Mouse (Mus musculus) right cerebral cortex, postnatal 10 days (tissue): ENCODE results near the gene Ckap5.
"Not testable (repeated sequence)": the region's sequence is repeated elsewhere in the genome, so short reads cannot be mapped to it uniquely, and the experiment has no call there.

Experiments
- DNase-seq, 2 experiments: peaks; one replicate each; pipeline ENCODE4 v3.0.0; 2021; ENCODE audit warnings: low spot score in 2 of 2

Ckap5 gene

DNA sequence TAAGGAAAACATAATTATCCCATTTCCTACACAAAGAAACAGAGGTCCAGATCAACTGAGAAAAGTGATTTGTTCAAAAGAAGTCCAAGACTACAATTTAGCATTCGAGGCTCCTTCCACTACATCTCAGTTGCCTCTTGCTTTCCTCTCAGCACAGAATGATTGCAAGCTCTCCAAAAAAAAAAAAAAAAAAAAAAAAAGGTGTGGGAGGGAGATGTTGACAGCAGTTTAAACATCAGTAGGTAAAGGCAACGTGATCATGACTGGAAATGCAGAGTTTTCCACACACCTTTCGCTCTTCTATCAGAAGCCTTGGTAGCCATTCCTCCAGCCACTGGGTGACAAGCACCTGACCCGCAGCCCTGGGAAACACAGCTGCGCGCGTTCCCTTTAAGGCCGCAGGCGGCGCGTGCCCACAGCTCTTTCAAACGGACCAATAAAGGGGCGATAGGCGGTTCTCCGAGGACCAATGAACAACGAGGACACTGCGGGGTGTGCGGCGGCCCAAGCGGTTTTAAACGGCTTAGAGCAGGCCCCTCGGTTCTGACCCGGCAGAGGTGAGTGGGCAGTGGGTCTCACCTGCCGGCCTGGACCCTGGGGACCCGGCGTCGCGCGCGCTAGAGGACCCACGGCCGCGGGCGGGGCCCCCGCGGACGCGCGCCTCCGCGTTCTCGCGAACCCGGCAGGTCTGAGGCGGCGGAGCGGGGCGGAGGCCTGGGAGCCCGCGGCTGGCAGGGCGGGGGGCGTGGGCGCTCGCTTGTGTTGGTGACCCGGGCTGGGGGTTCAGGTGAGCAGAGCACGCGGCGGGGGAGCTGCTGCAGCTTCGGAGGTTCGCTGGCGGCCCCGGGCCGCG is at the start of gene Ckap5:
Ckap5 (plus strand) TSS at position 469 of the 853 bp plus-strand sequence.
- DNase-seq: peak; percentile 96 to 97

DNA sequence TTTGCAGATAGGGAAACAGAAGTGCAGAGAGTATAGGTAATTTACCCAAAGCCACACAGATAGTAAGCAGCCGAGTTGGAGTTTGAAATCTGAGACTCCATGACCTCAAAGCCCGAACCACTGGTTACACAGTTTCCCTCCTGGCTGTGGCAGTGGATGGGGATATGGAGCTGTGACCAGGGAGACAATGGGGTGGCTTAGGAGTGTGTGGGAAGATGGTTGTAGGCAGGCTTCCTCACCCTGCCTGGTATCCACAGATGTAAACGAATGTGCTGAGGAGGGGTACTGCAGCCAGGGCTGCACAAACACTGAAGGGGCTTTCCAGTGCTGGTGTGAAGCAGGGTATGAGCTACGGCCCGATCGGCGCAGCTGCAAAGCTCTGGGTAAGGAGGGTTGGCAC is 49.7 kb upstream of the Ckap5 start:
- no peak for DNase-seq

DNA sequence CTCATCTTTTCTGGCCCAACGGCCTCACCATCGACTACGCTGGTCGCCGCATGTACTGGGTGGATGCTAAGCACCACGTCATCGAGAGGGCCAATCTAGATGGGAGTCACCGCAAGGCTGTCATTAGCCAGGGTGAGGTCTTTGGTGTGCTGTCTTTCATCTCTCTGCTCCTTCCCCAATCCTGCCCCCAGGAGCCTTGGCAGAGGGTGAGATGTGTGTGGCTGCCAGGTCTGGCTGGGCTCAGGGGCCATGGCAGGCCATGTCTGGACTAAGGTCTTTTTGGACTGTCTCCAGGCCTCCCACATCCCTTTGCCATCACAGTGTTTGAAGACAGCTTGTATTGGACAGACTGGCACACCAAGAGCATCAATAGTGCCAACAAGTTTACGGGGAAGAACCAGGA is 46.2 kb upstream of the Ckap5 start:
- peak; percentile 50 to 58 for DNase-seq

DNA sequence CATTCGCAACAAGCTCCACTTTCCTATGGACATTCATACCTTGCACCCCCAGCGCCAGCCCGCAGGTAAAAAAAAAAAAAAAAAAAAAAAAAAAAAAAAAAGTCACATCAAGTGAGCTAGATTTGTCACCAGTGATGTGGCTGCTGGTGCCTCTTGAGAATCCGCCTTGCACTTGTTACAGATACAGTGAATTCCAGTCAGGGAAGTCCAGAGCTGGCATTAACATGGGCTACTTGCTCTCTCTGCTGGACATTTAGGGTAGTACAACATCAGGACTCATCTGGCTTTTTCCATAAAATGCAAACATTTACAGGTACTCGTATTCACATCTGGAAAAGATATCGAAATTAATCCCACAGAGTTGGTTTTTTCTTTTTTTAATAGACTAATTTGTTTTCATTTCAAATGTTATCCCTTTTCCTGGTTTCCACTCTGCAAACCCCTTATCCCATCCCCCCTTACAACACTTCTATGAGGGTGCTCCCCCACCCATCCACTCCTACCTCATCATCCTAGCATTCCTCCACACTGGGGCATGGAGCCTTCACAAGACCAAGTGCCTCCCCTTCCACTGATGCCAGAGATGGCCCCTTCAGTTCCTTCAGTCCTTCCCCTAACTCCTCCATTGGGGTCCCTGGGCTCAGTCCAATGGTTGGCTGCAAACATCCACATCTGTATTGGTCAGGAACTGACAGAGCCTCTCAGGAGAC is 45.6 kb upstream of the Ckap5 start:
- DNase-seq: peak; percentile 72 to 80

DNA sequence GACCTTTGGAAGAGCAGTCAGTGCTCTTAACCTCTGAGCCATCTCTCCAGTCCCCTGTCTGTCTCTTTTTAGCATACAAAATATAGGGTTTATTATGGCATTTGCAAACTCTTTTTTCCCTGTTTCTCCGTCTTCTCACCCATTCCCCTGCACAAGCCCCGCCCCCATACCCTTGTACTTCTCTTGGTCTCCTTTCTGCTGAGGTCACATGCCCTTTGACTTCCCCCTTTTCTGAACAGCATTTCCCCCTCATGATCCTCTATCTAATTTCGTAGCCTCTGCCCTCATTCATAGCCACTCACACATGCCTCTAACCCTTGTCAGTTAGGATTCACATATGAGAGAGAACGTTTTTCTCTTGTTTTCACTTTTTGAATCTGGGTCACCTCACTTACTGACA is 41.9 kb upstream of the Ckap5 start:
- no peak for DNase-seq

DNA sequence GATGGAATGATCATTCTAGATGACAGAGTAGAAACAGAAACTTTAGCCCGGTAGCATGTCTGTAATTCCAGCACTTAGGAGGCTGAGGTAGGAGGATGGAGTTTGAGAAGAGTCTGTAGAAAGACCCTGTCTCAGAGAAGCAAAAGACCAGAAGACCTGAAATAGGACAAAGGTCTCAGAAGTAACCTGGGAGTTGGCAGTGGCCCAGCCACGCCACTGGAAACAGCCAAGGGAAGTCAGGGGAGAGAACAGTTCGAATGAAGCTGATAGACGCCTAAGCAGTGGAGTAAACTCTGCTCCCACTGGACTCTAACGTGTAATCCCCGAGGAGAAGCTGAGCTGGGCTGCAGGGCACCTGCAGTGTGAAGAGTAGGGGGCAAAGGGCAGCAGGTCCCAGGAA is 41.3 kb upstream of the Ckap5 start:
- no peak for DNase-seq

DNA sequence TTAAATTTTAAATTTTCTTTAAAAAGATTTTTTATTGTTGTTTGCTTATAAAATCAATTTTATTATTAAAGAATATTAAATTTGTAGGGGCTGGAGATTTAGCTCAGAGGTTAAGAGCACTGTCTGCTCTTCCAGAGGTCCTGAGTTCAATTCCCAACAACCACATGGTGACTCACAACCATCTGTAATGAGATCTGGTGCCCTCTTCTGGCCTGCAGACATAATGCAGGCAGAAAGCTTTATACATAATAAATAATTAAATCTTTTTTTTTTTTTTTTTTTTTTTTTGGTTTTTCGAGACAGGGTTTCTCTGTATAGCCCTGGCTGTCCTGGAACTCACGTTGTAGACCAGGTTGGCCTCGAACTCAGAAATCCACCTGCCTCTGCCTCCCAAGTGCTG is 39.3 kb upstream of the Ckap5 start:
- not testable (repeated sequence) for DNase-seq

DNA sequence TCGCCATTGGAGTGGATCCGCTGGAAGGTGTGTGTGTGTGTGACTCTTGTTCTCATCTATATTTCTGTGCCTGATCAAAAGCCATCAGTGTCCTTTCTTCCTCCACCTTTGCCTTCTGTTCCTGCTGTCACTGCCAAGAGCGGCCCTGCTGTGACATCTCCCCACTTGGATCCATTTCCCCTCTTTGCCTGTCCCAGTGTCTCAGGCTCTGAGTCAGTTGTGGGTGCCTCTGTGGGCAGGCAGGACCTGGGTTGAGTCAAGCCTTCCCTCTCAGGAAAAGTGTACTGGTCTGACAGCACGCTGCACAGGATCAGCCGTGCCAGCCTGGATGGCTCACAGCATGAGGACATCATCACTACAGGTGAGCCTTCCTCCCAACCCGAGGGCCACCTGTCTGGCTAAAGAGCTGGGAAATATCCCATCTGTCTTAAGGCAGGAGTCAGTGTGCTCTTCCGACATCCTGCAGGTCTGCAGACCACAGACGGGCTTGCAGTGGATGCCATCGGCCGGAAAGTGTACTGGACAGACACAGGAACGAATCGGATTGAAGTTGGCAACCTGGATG is 34.4 kb upstream of the Ckap5 start:
- no peak for DNase-seq

DNA sequence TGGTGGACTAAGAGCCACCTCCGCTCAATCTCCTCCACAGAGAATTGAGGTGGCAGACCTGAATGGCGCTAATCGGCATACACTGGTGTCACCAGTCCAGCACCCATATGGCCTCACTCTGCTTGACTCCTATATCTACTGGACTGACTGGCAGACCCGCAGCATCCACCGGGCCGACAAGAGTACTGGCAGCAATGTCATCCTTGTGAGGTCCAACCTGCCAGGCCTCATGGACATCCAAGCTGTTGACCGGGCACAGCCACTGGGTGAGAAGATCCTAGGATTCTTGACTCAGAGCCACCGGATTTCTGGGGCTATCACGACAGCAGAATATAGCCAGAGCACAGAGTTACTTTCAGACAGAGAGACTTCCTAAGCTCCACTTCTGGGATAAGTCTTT is 32.6 kb upstream of the Ckap5 start:
- no peak for DNase-seq

DNA sequence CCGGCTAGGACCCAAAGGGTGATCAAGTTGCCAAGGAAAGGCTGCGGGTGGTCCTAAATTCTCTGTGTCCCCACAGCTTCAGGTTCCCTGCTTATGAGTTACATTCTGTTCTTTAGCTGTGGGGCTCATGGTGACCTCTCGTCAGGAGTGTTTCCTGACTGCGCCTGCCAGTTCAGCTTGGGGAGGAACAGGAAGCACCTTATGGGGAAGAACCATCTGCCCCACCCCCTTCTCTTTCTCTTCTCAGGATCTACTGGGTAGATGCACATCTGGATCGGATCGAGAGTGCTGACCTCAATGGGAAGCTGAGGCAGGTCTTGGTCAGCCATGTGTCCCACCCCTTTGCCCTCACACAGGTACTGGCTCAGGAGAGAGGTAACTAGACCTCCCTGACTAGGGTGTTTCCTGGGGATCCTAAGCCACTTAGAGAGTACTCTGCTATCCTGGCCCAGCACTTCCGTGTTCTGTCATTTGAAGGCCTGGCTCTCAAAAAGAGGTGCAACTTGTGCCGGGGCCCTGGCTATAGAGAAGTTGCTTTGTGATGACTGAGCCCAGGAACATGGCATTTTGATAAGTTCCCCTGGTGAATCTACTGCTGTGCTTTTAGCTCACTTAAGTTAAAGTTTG is 28.4 kb upstream of the Ckap5 start:
- no peak for DNase-seq

DNA sequence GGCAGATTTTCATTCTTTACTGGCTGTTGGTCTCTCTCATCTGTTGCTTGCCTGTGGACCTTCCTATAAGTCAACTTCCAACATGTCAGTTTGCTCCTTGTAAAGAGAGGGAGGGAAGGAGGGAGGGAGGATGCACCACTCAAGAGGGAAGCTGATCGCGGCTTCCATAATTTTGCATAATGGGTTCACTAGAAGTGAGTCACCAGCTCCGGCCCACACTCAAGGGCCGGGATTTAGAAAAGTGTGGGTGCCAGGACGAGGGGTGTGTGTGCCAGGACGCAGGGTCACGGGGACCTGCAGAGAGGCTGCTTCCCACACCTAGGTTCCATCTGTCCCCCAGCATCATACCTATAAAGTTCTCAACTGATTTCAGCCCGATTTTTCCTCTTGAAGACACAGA is 18.5 kb upstream of the Ckap5 start:
- no peak for DNase-seq

DNA sequence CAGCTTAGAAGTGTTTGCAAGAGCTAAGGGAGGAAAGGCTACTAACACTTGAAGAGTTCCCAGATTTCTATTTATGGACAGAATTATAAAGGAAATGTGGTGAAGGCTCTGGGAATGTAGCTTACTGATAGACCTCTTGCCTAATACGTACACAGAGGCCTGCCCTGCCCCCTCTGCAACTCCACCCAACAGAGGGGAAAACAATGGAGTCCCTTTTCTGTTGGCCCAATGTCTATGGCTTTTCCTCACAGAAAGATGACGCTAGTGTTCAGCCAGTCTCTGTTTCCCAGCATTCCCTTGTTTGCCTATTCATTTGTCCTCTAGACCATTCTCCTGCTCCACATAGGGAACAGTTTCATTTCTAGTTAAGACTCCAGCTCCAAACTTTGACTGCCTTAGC is 9.4 kb upstream of the Ckap5 start:
- DNase-seq: no peak

DNA sequence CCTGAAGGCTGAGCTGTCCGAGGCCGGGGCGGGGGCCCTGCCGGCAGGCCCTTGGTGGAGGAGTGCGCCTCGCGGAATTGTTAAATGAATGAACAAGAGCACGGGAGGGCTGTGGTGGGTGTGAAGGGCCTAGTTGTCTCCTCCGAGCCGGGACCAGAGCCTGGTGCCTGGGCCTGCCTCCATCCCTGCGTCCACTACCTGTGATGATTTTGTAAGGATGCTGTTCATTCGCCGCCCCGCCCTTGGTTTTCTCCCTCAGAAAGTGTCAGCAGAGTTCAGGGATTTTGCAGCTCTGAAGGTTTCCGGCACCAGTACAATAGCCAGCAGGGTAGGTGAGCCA is 555 bp downstream of the Ckap5 start:
- peak; percentile 50 to 52 for DNase-seq

DNA sequence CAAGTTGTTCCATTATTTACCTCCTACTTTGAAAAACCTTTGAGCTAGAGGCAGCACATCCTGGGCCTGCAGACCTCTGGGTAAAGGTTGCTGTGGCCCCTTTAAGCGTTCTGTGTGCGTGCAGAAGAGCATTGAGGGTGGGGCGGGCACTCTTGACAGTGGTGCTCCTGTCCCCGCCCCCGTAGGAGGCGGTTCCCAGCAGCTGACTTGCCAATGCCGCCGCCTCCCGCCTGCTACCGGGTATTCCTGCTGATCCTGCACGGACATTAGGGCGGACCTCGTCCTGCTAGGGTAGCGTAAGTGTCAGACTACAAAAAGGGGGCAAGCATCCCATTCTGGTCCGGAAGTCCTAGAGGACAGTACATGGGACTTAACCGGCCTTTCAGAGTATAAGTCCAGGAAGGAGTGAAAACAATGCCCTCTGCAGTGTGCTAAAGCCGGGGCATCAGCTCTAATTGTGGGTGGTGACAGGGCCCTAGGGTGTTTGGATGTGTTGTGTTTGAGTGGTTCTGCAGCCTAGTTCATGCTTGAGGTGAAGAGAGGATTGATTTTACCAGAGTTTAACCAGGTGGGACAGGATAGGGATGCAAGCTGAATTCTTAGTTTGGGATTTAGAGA is 11.1 kb downstream of the Ckap5 start:
- peak; percentile 73 to 77 for DNase-seq

DNA sequence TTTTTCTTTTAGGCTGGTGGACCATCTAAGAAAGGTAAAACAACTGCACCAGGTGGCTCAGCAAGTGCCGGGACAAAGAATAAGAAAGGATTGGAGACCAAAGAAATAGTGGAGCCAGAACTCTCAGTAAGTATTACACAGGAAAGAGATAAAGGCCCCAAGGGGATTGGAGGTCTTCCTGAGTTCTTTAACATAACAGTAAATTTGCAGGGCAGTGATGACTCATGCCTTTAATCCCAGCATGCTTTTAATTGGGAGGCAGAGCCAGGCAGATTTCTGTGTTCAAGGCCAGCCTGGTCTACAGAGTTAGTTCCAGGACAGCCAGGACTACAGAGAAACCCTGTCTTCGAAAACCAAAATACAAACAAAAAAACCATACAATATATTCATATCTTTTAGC is 41.6 kb downstream of the Ckap5 start:
- DNase-seq: no peak

DNA sequence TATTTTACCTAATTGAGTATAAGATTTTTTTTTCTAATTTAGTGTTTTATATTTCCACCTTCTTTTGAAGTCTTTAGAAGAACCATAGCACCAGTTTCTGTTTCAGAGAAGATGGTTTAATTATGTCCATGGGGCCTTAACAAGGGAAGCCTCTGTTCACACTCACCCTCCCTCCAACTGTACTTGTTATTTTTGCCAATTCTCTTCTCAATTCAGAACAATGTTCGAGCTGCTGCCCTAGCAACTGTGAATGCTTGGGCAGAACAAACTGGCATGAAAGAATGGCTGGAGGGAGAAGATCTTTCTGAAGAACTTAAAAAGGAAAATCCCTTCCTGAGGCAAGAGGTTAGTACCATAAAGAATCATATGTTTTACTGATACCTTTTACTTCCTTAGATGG is 54.3 kb downstream of the Ckap5 start:
- DNase-seq: peak; percentile 32 to 53

DNA sequence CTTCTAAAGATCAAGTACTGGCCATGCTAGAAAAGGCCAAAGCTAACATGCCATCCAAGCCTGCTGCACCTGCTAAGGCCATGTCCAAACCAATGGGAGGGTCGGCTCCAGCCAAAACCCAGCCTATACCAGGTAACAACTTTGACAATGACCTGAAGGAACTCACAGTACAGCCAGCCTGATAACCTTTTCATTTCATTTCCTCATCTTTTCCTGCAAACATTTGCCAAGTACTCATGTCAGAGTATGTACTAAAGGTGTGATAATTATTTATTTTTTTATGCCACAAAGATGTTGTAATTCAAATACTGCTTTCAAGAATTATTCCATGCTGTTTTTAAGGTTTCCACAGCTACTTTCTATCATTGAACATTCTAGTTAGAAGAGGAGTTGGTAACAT is 59.7 kb downstream of the Ckap5 start:
- DNase-seq: no peak

DNA sequence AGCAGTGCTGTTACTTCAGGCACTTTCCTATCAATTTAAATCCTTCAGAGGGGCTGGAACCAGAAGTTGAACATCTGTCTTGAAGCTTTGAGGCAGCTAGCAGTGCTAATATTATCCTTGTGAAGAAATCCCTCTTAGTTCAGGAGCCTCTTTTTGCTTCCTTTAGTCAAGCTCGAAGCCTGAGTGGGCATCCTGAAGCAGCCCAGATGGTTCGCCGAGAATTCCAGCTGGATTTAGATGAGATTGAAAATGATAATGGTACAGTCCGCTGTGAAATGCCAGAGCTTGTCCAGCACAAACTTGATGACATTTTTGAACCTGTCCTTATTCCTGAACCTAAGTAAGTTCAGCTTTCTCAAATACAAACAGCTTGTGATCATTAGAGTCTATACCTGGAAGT is 73.9 kb downstream of the Ckap5 start:
- DNase-seq: peak in 1 of 2 experiments; percentile 36

DNA sequence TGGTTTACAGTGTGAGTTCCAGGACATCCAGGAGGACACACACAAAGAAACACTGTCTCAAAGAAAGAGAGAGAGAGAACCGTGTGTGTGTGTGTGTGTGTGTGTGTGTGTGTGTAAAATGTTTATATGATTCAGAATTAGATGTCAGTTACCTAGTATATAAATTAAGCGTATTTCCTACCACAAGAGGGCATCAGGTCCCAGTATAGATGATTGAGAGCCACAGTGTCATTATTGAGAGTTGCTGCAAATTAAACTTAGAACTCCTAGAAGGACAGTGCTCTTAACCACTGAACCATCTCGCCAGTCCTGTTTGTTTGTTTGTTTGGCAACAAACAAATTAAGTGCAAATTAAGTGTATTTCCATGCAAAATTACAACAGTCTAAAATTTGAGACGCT is 75.8 kb downstream of the Ckap5 start:
- no peak for DNase-seq

DNA sequence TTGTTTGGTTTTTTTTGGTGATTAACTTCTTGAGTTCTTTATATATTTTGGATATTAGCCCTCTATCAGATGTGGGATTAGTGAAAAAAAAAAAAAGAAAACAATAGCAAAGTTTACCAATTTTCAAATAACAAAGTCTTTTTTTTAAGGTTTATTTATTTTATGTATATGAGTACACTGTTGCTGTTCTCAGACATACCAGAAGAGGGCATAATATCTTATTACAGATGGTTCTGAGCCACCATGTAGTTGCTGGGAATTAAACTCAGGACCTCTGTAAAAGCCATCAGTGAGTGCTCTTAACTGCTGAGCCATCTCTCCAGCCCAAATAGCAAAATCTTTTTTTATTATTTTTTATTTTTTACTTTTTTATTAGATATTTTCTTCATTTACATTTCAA is 82.8 kb downstream of the Ckap5 start:
- not testable (repeated sequence) for DNase-seq

DNA sequence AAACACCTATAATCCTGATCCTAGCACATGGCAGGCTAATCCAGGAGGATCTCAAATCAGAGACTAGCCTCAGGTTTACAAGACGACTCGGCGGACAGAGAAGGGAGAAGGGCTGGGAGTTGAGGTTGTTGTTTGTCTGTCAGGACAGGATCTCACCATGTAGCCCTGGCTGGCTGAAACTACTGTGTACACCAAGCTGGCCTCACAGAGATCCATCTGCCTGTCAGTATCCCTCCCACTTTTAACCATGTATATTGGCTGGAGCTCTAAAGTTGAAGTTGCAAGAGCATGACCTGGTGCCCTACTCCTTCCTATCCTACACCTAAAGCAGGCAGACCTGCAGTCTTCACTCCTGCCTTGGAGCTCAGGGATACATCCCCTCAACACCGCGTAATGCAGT is 95.8 kb downstream of the Ckap5 start:
- no peak for DNase-seq

DNA sequence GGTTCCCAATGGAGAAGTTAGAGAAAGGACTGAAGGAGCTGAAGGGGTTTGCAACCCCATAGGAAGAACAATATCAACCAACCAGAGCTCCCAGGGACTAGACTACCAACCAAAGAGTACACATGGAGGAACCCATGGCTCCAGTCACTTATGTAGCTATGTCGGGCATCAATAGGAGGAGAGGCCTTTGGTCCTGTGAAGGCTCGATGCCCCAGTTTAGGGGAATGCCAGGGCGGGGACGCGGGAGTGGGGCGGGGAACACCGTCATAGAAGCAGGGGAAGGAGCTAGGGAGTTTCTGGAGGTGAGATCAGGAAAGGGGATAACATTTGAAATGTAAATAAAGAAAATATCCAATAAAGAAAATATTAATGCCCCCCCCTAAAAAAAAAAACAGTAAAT is 96.8 kb downstream of the Ckap5 start:
- DNase-seq: not testable (repeated sequence)
